Mouse (Mus musculus) kidney, adult 8-10 months (tissue): ENCODE measurements around the gene Slc5a1.

Source experiments
- DNase-seq, 2 experiments: peaks; one replicate each; pipeline ENCODE4 v3.0.0; 2022

The Slc5a1 gene

GRCm38 (mm10) chr5:33195246-33195852 lies 91.3 kb downstream of the Slc5a1 start:
- DNase-seq: no peak

GRCm38 (mm10) chr5:33200071-33200470 lies 96.1 kb downstream of the Slc5a1 start:
- no peak for DNase-seq

GRCm38 (mm10) chr5:33201697-33202096 lies 97.7 kb downstream of the Slc5a1 start:
- DNase-seq: no peak

GRCm38 (mm10) chr5:33202516-33203170 lies 98.6 kb downstream of the Slc5a1 start:
- DNase-seq: no peak

GRCm38 (mm10) chr5:33203171-33203565 lies 99.1 kb downstream of the Slc5a1 start:
- DNase-seq: no peak

- peak; percentile 57 to 83 for DNase-seq
Measured at GRCm38 (mm10) chr5:33203691-33204242, 99.7 kb downstream of the Slc5a1 start.

- no peak for DNase-seq
Measured at GRCm38 (mm10) chr5:33204284-33204683, 100.3 kb downstream of the Slc5a1 start.

GRCm38 (mm10) chr5:33206328-33206727 lies 102.3 kb downstream of the Slc5a1 start:
- no peak for DNase-seq

- DNase-seq: no peak
Measured at GRCm38 (mm10) chr5:33207136-33207535, 103.1 kb downstream of the Slc5a1 start.

GRCm38 (mm10) chr5:33208533-33209245 lies 104.7 kb downstream of the Slc5a1 start:
- DNase-seq: no peak

GRCm38 (mm10) chr5:33210515-33210914 lies 106.5 kb downstream of the Slc5a1 start:
- DNase-seq: no peak

GRCm38 (mm10) chr5:33211254-33211653 lies 107.2 kb downstream of the Slc5a1 start:
- DNase-seq: no peak
